Mouse (Mus musculus) CH12.LX (cell line): ENCODE results near the gene Slc4a2.

Experiments used
- BHLHE40 ChIP-seq: IDR thresholded peaks from 2 replicates; pipeline ENCODE4 v1.6.1; 2011; ENCODE audit warnings: mild to moderate bottlenecking, low read depth, low read length, improper control_type of control experiment
- CHD2 ChIP-seq: IDR thresholded peaks from 2 replicates; pipeline ENCODE4 v1.6.1; 2011; ENCODE audit warnings: low read length, improper control_type of control experiment
- CTCF ChIP-seq, 2 experiments: IDR thresholded peaks in 1 of 2; conservative IDR thresholded peaks in 1 of 2; 2 replicates each; pipeline ENCODE4 v1.5.1; 2011 to 2012; ENCODE audit warnings: low read depth in 2 of 2, low read length in 2 of 2, improper control_type of control experiment in 1 of 2, inconsistent platforms in 1 of 2, mild to moderate bottlenecking in 1 of 2, moderate library complexity in 1 of 2
- EP300 ChIP-seq: IDR thresholded peaks from 2 replicates; pipeline ENCODE4 v1.6.1; 2011; ENCODE audit warnings: low read length, improper control_type of control experiment
- GABPA ChIP-seq: IDR thresholded peaks from 2 replicates; pipeline ENCODE4 v1.6.1; 2012; ENCODE audit warnings: low read depth, low read length, improper control_type of control experiment, inconsistent platforms; ENCODE audit not compliant: insufficient replicate concordance
- HCFC1 ChIP-seq: IDR thresholded peaks from 2 replicates; pipeline ENCODE4 v1.6.1; 2012; ENCODE audit warnings: low read depth, mild to moderate bottlenecking, inconsistent platforms, low read length, improper control_type of control experiment
- MAX ChIP-seq: IDR thresholded peaks from 2 replicates; pipeline ENCODE4 v1.6.1; 2011; ENCODE audit warnings: low read length, improper control_type of control experiment
- MXI1 ChIP-seq: IDR thresholded peaks from 2 replicates; pipeline ENCODE4 v1.6.1; 2011; ENCODE audit warnings: mild to moderate bottlenecking, low read depth, low read length, improper control_type of control experiment
- NELFE ChIP-seq: IDR thresholded peaks from 2 replicates; pipeline ENCODE4 v1.6.1; 2011; ENCODE audit warnings: low read depth, low read length, improper control_type of control experiment
- POLR2A ChIP-seq: IDR thresholded peaks from 2 replicates; pipeline ENCODE4 v1.6.1; 2011; ENCODE audit warnings: low read depth, mild to moderate bottlenecking, improper control_type of control experiment, low read length
- RCOR1 ChIP-seq: conservative IDR thresholded peaks from 2 replicates; pipeline ENCODE4 v1.6.1; 2012; ENCODE audit warnings: low read depth, mild to moderate bottlenecking, inconsistent platforms, low read length, improper control_type of control experiment

- TF ChIP-seq CTCF (conservative IDR thresholded peaks at IDR 0.05 in 1 of 2, IDR thresholded peaks at IDR 0.05 in 1 of 2; ENCODE audit: low read depth in 2 of 2, low read length in 2 of 2), result no peak
- no peak for TF ChIP-seq EP300
- no peak for TF ChIP-seq POLR2A
- no peak for TF ChIP-seq BHLHE40
- no peak for TF ChIP-seq MXI1
- no peak for TF ChIP-seq RCOR1
- no peak for TF ChIP-seq CHD2
- TF ChIP-seq NELFE, result no peak
- no peak for TF ChIP-seq HCFC1
- no peak for TF ChIP-seq GABPA
- TF ChIP-seq MAX, result no peak
These were observed 14.2 kb upstream of the Slc4a2 start for GRCm38 (mm10) chr5:24409466-24409865.
